Mouse (Mus musculus): Measurements from ENCODE around the gene Hectd1.

Gene Hectd1

GRCm38 (mm10) chr12:51701723-51702122 is 127.6 kb downstream of the Hectd1 start:
- DNase-seq, result no peak

GRCm38 (mm10) chr12:51699623-51700393 is 129.5 kb downstream of the Hectd1 start:
- DNase-seq, result no peak

GRCm38 (mm10) chr12:51696157-51696556 is 133.2 kb downstream of the Hectd1 start:
- DNase-seq, result no peak

DNA sequence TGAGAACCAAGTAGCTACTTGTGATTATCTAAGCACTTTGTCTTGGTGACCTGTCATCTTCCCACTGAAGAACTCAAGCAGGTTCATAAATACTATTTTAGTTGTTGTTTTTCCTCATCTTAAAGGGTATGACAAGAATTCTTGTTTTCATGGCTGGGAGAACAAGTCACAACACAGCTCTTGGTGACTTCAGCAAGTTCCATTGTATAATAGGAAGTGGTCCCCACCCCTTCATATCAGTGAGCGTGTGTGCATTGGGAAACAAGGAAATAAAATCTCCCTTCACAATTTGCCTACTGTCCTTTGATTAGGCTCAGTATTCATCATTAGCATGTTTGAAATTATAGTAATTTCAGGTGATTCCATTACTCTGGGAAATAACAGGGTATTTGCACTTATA is 134.4 kb downstream of the Hectd1 start:
- DNase-seq, result no peak

DNA sequence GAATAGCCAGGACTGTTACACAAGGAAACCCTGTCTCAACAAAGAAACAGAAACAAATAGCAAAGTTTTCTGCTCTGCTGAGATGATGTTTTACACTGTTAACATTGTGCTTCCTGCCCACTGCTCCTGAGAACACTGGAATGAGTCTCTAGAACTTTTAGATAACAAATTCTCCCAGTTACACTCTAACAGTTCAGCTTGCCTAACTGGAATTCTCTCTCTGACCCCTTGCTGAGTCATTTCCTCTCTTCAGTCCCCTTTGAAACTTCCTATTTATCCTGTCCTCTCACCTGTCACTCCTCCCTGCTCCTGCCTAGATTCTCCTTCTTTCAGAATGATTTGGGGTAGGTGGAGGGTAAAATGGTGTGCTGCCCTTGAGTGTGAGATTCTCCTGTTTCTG is 135.2 kb downstream of the Hectd1 start:
- DNase-seq, result no peak

All from lung, postnatal 4 days (tissue).